Mouse (Mus musculus): ENCODE data around the gene Hoxc9.

DNA sequence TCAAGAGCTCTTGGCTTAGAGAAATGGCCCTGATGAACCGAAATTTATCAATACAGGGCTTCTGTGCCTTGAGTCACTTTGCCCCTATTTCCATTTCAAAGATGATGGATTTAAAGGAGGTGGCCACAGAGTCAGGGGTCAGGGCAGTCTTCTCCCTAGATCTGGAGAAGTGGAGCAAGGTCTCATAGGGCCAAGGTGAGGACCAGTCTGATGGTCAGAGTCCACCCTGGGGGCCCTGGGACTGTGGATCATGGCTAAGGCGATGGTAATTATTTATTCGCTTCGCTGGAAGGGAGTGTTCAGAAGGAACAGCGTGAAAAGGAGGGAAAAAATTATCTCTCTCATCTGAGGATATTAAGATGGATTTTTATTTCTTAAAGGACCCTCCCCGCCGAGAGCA is 1.2 kb upstream of the Hoxc9 start:
- TF ChIP-seq CTCF (IDR thresholded peaks at IDR 0.05), result no peak
- TF ChIP-seq EP300 (IDR thresholded peaks at IDR 0.05), result no peak

Data from lung, postnatal 0 days (tissue).